Mouse (Mus musculus) CH12.LX (cell line): Measurements from ENCODE around the gene Nfatc2ip. TPM values are rescaled to one million over a fixed set of nuclear protein-coding genes. Genes with fewer than 3 reads are reported as not detected.

Experiments used
- DNase-seq: peaks from one replicate; pipeline ENCODE4 v3.0.0-alpha.2; 2013; ENCODE audit errors: extremely low read depth
- H3K27ac ChIP-seq: 2 replicates; pipeline ENCODE4 v1.5.1; 2012; ENCODE audit warnings: low read depth, mild to moderate bottlenecking, control low read depth, moderate library complexity; ENCODE audit not compliant: insufficient read depth
- H3K27me3 ChIP-seq: replicated peaks from 2 replicates; pipeline ENCODE3; 2012; ENCODE audit warnings: inconsistent platforms
- H3K36me3 ChIP-seq, 2 experiments: replicated peaks in 1 of 2; 2 replicates each; pipeline versions ENCODE3 to v1.6.1; 2012; ENCODE audit warnings: inconsistent platforms in 1 of 2, low read length in 1 of 2, mild to moderate bottlenecking in 1 of 2, mixed read lengths in 1 of 2, moderate library complexity in 1 of 2; ENCODE audit not compliant: control insufficient read depth in 1 of 2, insufficient read depth in 1 of 2
- H3K4me1 ChIP-seq, 2 experiments: 2 replicates each; pipeline ENCODE4 v1.6.1; 2012; ENCODE audit warnings: inconsistent platforms in 1 of 2, moderate library complexity in 1 of 2; ENCODE audit not compliant: insufficient read depth in 2 of 2, control insufficient read depth in 1 of 2
- H3K4me2 ChIP-seq: 2 replicates; pipeline ENCODE4 v1.6.1; 2012; ENCODE audit warnings: low read depth, mild to moderate bottlenecking, control low read depth; ENCODE audit not compliant: poor library complexity, insufficient read depth, severe bottlenecking
- H3K4me3 ChIP-seq, 3 experiments: fragments of 150-350 bp in 1 of 3; sonication (generic) in 1 of 3; replicated peaks in 1 of 3; 2 replicates each; pipeline versions ENCODE3 to v1.5.1; 2011 to 2012; ENCODE audit warnings: low read depth in 2 of 3, low read length in 2 of 3, mild to moderate bottlenecking in 2 of 3, moderate library complexity in 2 of 3, control low read depth in 1 of 3, improper control_type of control experiment in 1 of 3, inconsistent platforms in 1 of 3, mixed read lengths in 1 of 3; ENCODE audit not compliant: poor library complexity in 1 of 3
- H3K79me2 ChIP-seq: replicated peaks from 2 replicates; pipeline ENCODE4 v1.6.1; 2012; ENCODE audit warnings: mild to moderate bottlenecking, moderate library complexity; ENCODE audit not compliant: control insufficient read depth, poor library complexity, insufficient read depth, severe bottlenecking; ENCODE audit errors: extremely low read depth
- H3K9ac ChIP-seq: 2 replicates; pipeline ENCODE4 v1.6.1; 2012; ENCODE audit warnings: low read depth, mild to moderate bottlenecking, control low read depth, moderate library complexity; ENCODE audit not compliant: insufficient read depth
- H3K9me3 ChIP-seq: replicated peaks from 2 replicates; pipeline ENCODE3; 2012; ENCODE audit warnings: low read length, inconsistent platforms, mixed read lengths
- CHD2 ChIP-seq: IDR thresholded peaks from 2 replicates; pipeline ENCODE4 v1.6.1; 2011; ENCODE audit warnings: low read length, improper control_type of control experiment
- E2F4 ChIP-seq: IDR thresholded peaks from 2 replicates; pipeline ENCODE4 v1.6.1; 2011; ENCODE audit warnings: low read depth, low read length, improper control_type of control experiment; ENCODE audit not compliant: insufficient replicate concordance
- ELF1 ChIP-seq: IDR thresholded peaks from 2 replicates; pipeline ENCODE4 v1.6.1; 2014; ENCODE audit warnings: low read depth, mild to moderate bottlenecking, inconsistent platforms, low read length, improper control_type of control experiment
- ETS1 ChIP-seq: conservative IDR thresholded peaks from 2 replicates; pipeline ENCODE4 v1.6.1; 2012; ENCODE audit warnings: low read depth, mild to moderate bottlenecking, inconsistent platforms, low read length, improper control_type of control experiment, moderate library complexity
- HCFC1 ChIP-seq: IDR thresholded peaks from 2 replicates; pipeline ENCODE4 v1.6.1; 2012; ENCODE audit warnings: low read depth, mild to moderate bottlenecking, inconsistent platforms, low read length, improper control_type of control experiment
- JUN ChIP-seq: IDR thresholded peaks from 2 replicates; pipeline ENCODE4 v1.6.1; 2011; ENCODE audit warnings: low read depth, mild to moderate bottlenecking, low read length, improper control_type of control experiment, moderate library complexity; ENCODE audit not compliant: insufficient read depth
- MAZ ChIP-seq: IDR thresholded peaks from 2 replicates; pipeline ENCODE4 v1.6.1; 2012; ENCODE audit warnings: low read depth, mild to moderate bottlenecking, inconsistent platforms, low read length, improper control_type of control experiment, moderate library complexity
- MXI1 ChIP-seq: IDR thresholded peaks from 2 replicates; pipeline ENCODE4 v1.6.1; 2011; ENCODE audit warnings: mild to moderate bottlenecking, low read depth, low read length, improper control_type of control experiment
- MYC ChIP-seq: IDR thresholded peaks from 2 replicates; pipeline ENCODE4 v1.6.1; 2011; ENCODE audit warnings: low read depth, mild to moderate bottlenecking, improper control_type of control experiment, low read length
- POLR2AphosphoS2 ChIP-seq: IDR thresholded peaks from 2 replicates; pipeline ENCODE4 v1.6.1; 2011; ENCODE audit warnings: low read depth, low read length, improper control_type of control experiment
- SIN3A ChIP-seq: IDR thresholded peaks from 2 replicates; pipeline ENCODE4 v1.6.1; 2012; ENCODE audit warnings: low read length, improper control_type of control experiment, inconsistent platforms
- SMC3 ChIP-seq: IDR thresholded peaks from 2 replicates; pipeline ENCODE4 v1.6.1; 2011; ENCODE audit warnings: low read depth, low read length, improper control_type of control experiment
- TCF12 ChIP-seq: IDR thresholded peaks from 2 replicates; pipeline ENCODE4 v1.6.1; 2014; ENCODE audit warnings: low read depth, mild to moderate bottlenecking, inconsistent platforms, low read length, improper control_type of control experiment
- USF1 ChIP-seq: IDR thresholded peaks from 2 replicates; pipeline ENCODE4 v1.6.1; 2014; ENCODE audit warnings: low read depth, mild to moderate bottlenecking, inconsistent platforms, low read length, improper control_type of control experiment
- USF2 ChIP-seq: conservative IDR thresholded peaks from 2 replicates; pipeline ENCODE4 v1.6.1; 2011; ENCODE audit warnings: low read depth, low read length, improper control_type of control experiment
- ZC3H11A ChIP-seq: IDR thresholded peaks from 2 replicates; pipeline ENCODE4 v1.6.1; 2012; ENCODE audit warnings: low read depth, mild to moderate bottlenecking, inconsistent platforms, low read length, improper control_type of control experiment
- ZMIZ1 ChIP-seq: IDR thresholded peaks from 2 replicates; pipeline ENCODE4 v1.6.1; 2012; ENCODE audit warnings: low read depth, mild to moderate bottlenecking, inconsistent platforms, low read length, improper control_type of control experiment
- ZNF384 ChIP-seq: IDR thresholded peaks from 2 replicates; pipeline ENCODE4 v1.6.1; 2012; ENCODE audit warnings: low read depth, low read length, improper control_type of control experiment, inconsistent platforms
- dilution Hi-C: fragments of 300-500 bp; cut with MboI; formaldehyde crosslinking; loops from 2 replicates; pipeline ENCODE4 v1.14.3; 2020; ENCODE audit warnings: low sequenced_read_pairs; ENCODE audit not compliant: extremely low pct_unique_long_range_greater_than_20kb, extremely low pct_ligation_motif_present
- in situ Hi-C: fragments of 300-500 bp; cut with MboI; formaldehyde crosslinking; loops from 3 replicates; pipeline ENCODE4 v1.14.3; 2019; ENCODE audit warnings: low sequenced_read_pairs, low pct_ligation_motif_present, low pct_unique_long_range_greater_than_20kb, mixed read lengths
- polyA plus RNA-seq: library from polyadenylated mRNA; unstranded; fragments of >175 nt; gene quantifications from 2 replicates; pipeline ENCODE4 v1.2.1, GENCODE M21; 2012; ENCODE audit warnings: low read depth; ENCODE audit not compliant: insufficient read length
- total RNA-seq, 2 experiments: library from RNA; depleted of rRNA; stranded (reverse); fragments of 300-350 nt in 1 of 2; fragments of >200 nt in 1 of 2; gene quantifications; 2 replicates each; pipeline ENCODE4 v1.2.3; 2012 to 2014

The Nfatc2ip gene
- total and polyA plus RNA-seq, 3 experiments, result 7.8 to 15.0 (median 13.9) TPM

GRCm38 (mm10) chr7:126363038-126363437 lies 33.5 kb downstream of the Nfatc2ip start:
- in situ Hi-C loops, result loop anchor here (25.0 kb wide), 1 partner anchor 101 kb away; the partner anchor contains the start of gene Sbk1
- TF ChIP-seq ETS1 (no peak), USF2 (no peak), SMC3 (no peak), ZMIZ1 (no peak), SIN3A (no peak), MXI1 (no peak), POLR2AphosphoS2 (no peak), HCFC1 (no peak), TCF12 (no peak), USF1 (no peak), CHD2 (no peak), ZNF384 (no peak), JUN (no peak), MYC (no peak), E2F4 (no peak), ELF1 (no peak), MAZ (no peak)
- H3K4me1 ChIP-seq, result no peaks in the 10 kb centered on the region
- H3K27ac ChIP-seq, result no peak overlapping the region
- H3K4me2 ChIP-seq, result no peak overlapping the region
- DNase-seq, result no peak
- no peak overlapping the region for H3K4me3 ChIP-seq
- dilution Hi-C loops, result no loop called here
- H3K36me3 ChIP-seq, result peaks cover 7 to 34% of the 10 kb centered on the region in 2 experiments
- no peaks in the 10 kb centered on the region for H3K79me2 ChIP-seq
- no peak overlapping the region for H3K9ac ChIP-seq
- H3K9me3 ChIP-seq, result no peaks in the 10 kb centered on the region
- no peaks in the 10 kb centered on the region for H3K27me3 ChIP-seq

- TF ChIP-seq ZC3H11A (no peak), ZNF384 (no peak), MYC (no peak), HCFC1 (no peak)
- H3K9ac ChIP-seq, result no peak overlapping the region
- in situ Hi-C loops, result loop anchor here (25.0 kb wide), 1 partner anchor 97 kb away; the partner anchor contains the start of gene Sbk1
- no peak overlapping the region for H3K4me2 ChIP-seq
- no peaks in the 10 kb centered on the region for H3K79me2 ChIP-seq
- DNase-seq, result no peak
- H3K27ac ChIP-seq, result no peak overlapping the region
- H3K9me3 ChIP-seq, result no peaks in the 10 kb centered on the region
- no peak overlapping the region for H3K4me3 ChIP-seq
- H3K36me3 ChIP-seq, result peaks cover 4 to 13% of the 10 kb centered on the region in 2 experiments
- dilution Hi-C loops, result no loop called here
- H3K4me1 ChIP-seq, result no peaks in the 10 kb centered on the region
- no peaks in the 10 kb centered on the region for H3K27me3 ChIP-seq
Observed at GRCm38 (mm10) chr7:126359049-126359448, 37.5 kb downstream of the Nfatc2ip start.
